Mouse (Mus musculus): ENCODE measurements at regions not wholly inside any gene's neighbourhood (a gene's known extent, or its start where the extent isn't known, plus 50 kb on each side); places are given as distances from the start of the nearest gene placed in this dataset.

- no peak overlapping the region for H3K27ac ChIP-seq
- H3K4me1 ChIP-seq = peaks cover 9% of the 10 kb centered on the region
- H3K9ac ChIP-seq = no peak overlapping the region
- no peak overlapping the region for H3K4me3 ChIP-seq (replicated peaks)
- no peak overlapping the region for H3K4me2 ChIP-seq
- WGBS = 89% methylated on average over 10 of the region's 10 CpGs
- no peaks in the 10 kb centered on the region for H3K9me3 ChIP-seq
- H3K27me3 ChIP-seq = peaks cover 11% of the 10 kb centered on the region; the same call in 1 of the 2 replicates
- no peak for ATAC-seq (ENCODE audit: low FRiP score)
- H3K36me3 ChIP-seq (replicated peaks) = no peaks in the 10 kb centered on the region
Measured at GRCm38 (mm10) chr12:104557307-104557706, 84.2 kb upstream of the Gsc start.

- Histone ChIP-seq H3K9me3 (no peaks in the 10 kb centered on the region), H3K27me3 (peaks cover under 1% of the 10 kb centered on the region; the same call in 1 of the 2 replicates), H3K4me3 (replicated peaks) (no peak overlapping the region), H3K4me1 (no peaks in the 10 kb centered on the region; the same call in 1 of the 2 replicates), H3K9ac (no peak overlapping the region), H3K36me3 (replicated peaks) (no peaks in the 10 kb centered on the region), H3K4me2 (no peak overlapping the region), H3K27ac (no peak overlapping the region)
- 92% methylated on average over 2 of the region's 2 CpGs for WGBS
- no peak for ATAC-seq (ENCODE audit: low FRiP score)
Measured at GRCm38 (mm10) chr12:104548586-104548985, 75.5 kb upstream of the Gsc start.

- Histone ChIP-seq H3K4me3 (replicated peaks) (no peak overlapping the region), H3K36me3 (replicated peaks) (no peaks in the 10 kb centered on the region), H3K4me2 (no peak overlapping the region), H3K4me1 (no peaks in the 10 kb centered on the region; the same call in 1 of the 2 replicates), H3K27ac (no peak overlapping the region), H3K27me3 (no peaks in the 10 kb centered on the region), H3K9ac (no peak overlapping the region), H3K9me3 (no peaks in the 10 kb centered on the region)
- ATAC-seq (ENCODE audit: low FRiP score) = no peak
- WGBS = 83% methylated on average over 3 of the region's 3 CpGs
Measured at GRCm38 (mm10) chr12:104547561-104547960, 74.4 kb upstream of the Gsc start.

- no peaks in the 10 kb centered on the region for H3K36me3 ChIP-seq (replicated peaks)
- no peak overlapping the region for H3K9ac ChIP-seq
- no peaks in the 10 kb centered on the region for H3K9me3 ChIP-seq
- H3K27me3 ChIP-seq = no peaks in the 10 kb centered on the region
- H3K4me1 ChIP-seq = no peaks in the 10 kb centered on the region
- WGBS = 86% methylated on average over 20 of the region's 20 CpGs
- H3K4me2 ChIP-seq = no peak overlapping the region
- no peak overlapping the region for H3K4me3 ChIP-seq (replicated peaks)
- ATAC-seq (ENCODE audit: low FRiP score) = no peak
- H3K27ac ChIP-seq = no peak overlapping the region
Measured at GRCm38 (mm10) chr12:104545993-104546769, 73.1 kb upstream of the Gsc start.

- H3K36me3 ChIP-seq (replicated peaks) = no peaks in the 10 kb centered on the region
- no peaks in the 10 kb centered on the region for H3K4me1 ChIP-seq
- H3K9ac ChIP-seq = no peak overlapping the region
- H3K9me3 ChIP-seq = no peaks in the 10 kb centered on the region
- ATAC-seq (ENCODE audit: low FRiP score) = no peak
- WGBS = 94% methylated on average over 7 of the region's 7 CpGs
- H3K27ac ChIP-seq = no peak overlapping the region
- no peaks in the 10 kb centered on the region for H3K27me3 ChIP-seq
- H3K4me2 ChIP-seq = no peak overlapping the region
- no peak overlapping the region for H3K4me3 ChIP-seq (replicated peaks)
Measured at GRCm38 (mm10) chr12:104539911-104540310, 66.8 kb upstream of the Gsc start.

- H3K27me3 ChIP-seq = no peaks in the 10 kb centered on the region
- no peak for ATAC-seq (ENCODE audit: low FRiP score)
- no peak overlapping the region for H3K4me2 ChIP-seq
- H3K4me3 ChIP-seq (replicated peaks) = no peak overlapping the region
- no peak overlapping the region for H3K27ac ChIP-seq
- 97% methylated on average over 2 of the region's 2 CpGs for WGBS
- H3K36me3 ChIP-seq (replicated peaks) = no peaks in the 10 kb centered on the region
- no peak overlapping the region for H3K9ac ChIP-seq
- H3K9me3 ChIP-seq = no peaks in the 10 kb centered on the region
- H3K4me1 ChIP-seq = no peaks in the 10 kb centered on the region
Measured at GRCm38 (mm10) chr12:104538436-104538835, 65.3 kb upstream of the Gsc start.

GRCm38 (mm10) chr12:104531512-104532447 is 58.6 kb upstream of the Gsc start:
- 15% methylated on average over 29 of the region's 29 CpGs for WGBS

GRCm38 (mm10) chr12:104530586-104530985 is 57.5 kb upstream of the Gsc start:
- no peak for ATAC-seq (ENCODE audit: low FRiP score)
- Histone ChIP-seq H3K4me2 (no peak overlapping the region), H3K27me3 (peaks cover 22% of the 10 kb centered on the region), H3K4me1 (peaks cover 9% of the 10 kb centered on the region), H3K9ac (no peak overlapping the region), H3K9me3 (peaks cover 8% of the 10 kb centered on the region; the same call in 1 of the 2 replicates), H3K27ac (no peak overlapping the region), H3K36me3 (replicated peaks) (no peaks in the 10 kb centered on the region), H3K4me3 (replicated peaks) (no peak overlapping the region)
- 80% methylated on average over 4 of the region's 4 CpGs for WGBS

More at GRCm38 (mm10) chr12:104531512-104532447, 58.6 kb upstream of the Gsc start:
- Histone ChIP-seq H3K4me2 (peak overlapping the region; percentile 10), H3K9me3 (no peaks in the 10 kb centered on the region), H3K27ac (no peak overlapping the region), H3K27me3 (peaks cover 22% of the 10 kb centered on the region), H3K4me1 (peaks cover 9% of the 10 kb centered on the region), H3K36me3 (replicated peaks) (no peaks in the 10 kb centered on the region), H3K9ac (no peak overlapping the region), H3K4me3 (replicated peaks) (no peak overlapping the region)
- ATAC-seq (ENCODE audit: low FRiP score) = no peak
